9 mouse cellular contexts compared by ENCODE assay signal in the genomic region with DNA sequence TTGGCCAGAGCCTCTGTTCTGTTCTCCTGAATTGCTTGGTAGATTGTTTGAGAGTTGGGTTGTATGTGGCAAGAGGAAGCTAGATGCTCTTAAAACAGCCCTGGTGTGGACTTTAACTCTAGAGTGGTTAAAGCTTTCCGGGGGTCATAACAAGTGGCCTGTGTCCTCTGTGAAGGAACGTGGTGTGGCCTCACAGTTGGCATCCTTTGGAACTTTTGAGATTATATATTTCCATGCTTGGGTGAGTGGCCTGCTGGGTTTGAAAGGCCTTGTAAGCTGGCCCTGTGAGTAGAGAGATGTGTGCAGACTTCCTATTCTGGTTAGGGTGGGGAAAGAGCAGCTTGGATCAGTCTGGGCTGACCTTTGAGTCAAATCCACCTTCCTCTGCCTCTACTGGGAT. TPM values are rescaled to one million over a fixed set of nuclear protein-coding genes. Genes with fewer than 3 reads are reported as not detected.
A peak's percentile ranks its signal among the peaks of the same experiment; 100 is the strongest.
DNase-seq lines count a peak whose midpoint lies in the region; ATAC-seq and TF ChIP-seq lines count a peak whose summit lies in the region.
"Had no signal": no experiment of that assay in that cellular context is flagged by ENCODE, and none has a peak within 500 bp of the region (broad histone marks: within the 10 kb centered on the region; RNA-seq: fewer than 3 reads in every experiment).

No protein-coding gene starts in this region.

- no peak for ATAC-seq in heart, embryonic 15.5 days (replicated peaks; ENCODE audit: insufficient number of reproducible peaks, insufficient read depth, low FRiP score, low read depth)
- no peak for ATAC-seq in hindbrain, embryonic 13.5 days (ENCODE audit: low FRiP score)

- H3K4me3 ChIP-seq in heart, embryonic 15.5 days: peak overlapping the region; percentile 81
- 0 out of 2 replicates have a peak overlapping the region, but pooled peaks have one; percentile 2 for H3K4me3 ChIP-seq in bone marrow macrophage, adult 2 months (ENCODE audit: insufficient read depth, low read length)
- peak overlapping the region; percentile 75 for H3K4me3 ChIP-seq in hindbrain, embryonic 13.5 days
- peak overlapping the region; percentile 81 for H3K4me3 ChIP-seq in midbrain, embryonic 10.5 days

- no peaks in the 10 kb centered on the region for H3K9me3 ChIP-seq in heart, embryonic 15.5 days (replicated peaks)
- H3K9me3 ChIP-seq in hindbrain, embryonic 13.5 days: no peaks in the 10 kb centered on the region
- no peaks in the 10 kb centered on the region for H3K9me3 ChIP-seq in midbrain, embryonic 10.5 days (replicated peaks)

- H3K9ac ChIP-seq in heart, embryonic 15.5 days: peak overlapping the region; percentile 93
- peak overlapping the region; percentile 99 for H3K9ac ChIP-seq in hindbrain, embryonic 13.5 days

- DNase-seq in heart, adult 9 months (ENCODE audit: low spot score in 2 of 2): no peak
- DNase-seq in midbrain, embryonic 10.5 days (ENCODE audit: low spot score): no peak
- DNase-seq in right cerebral cortex, postnatal 4 days: no peak
- no peak for DNase-seq in embryo, embryonic 9.5 days (ENCODE audit: extremely low spot score)
- no peak for DNase-seq in layer of hippocampus, postnatal 10 days (ENCODE audit: low spot score in 2 of 2)

- H3K27ac ChIP-seq in heart, embryonic 15.5 days: no peak overlapping the region
- 0 out of 2 replicates have a peak overlapping the region, but pooled peaks have one; percentile 17 for H3K27ac ChIP-seq in bone marrow macrophage, adult 2 months (ENCODE audit: insufficient read depth, low read depth, low read length)
- no peak overlapping the region for H3K27ac ChIP-seq in hindbrain, embryonic 13.5 days
- no peak overlapping the region for H3K27ac ChIP-seq in midbrain, embryonic 10.5 days (replicated peaks)

- no peaks in the 10 kb centered on the region for H3K27me3 ChIP-seq in heart, embryonic 15.5 days
- H3K27me3 ChIP-seq in hindbrain, embryonic 13.5 days: no peaks in the 10 kb centered on the region
- H3K27me3 ChIP-seq in midbrain, embryonic 10.5 days (ENCODE audit: low read depth, poor library complexity, severe bottlenecking): no peaks in the 10 kb centered on the region

- H3K4me2 ChIP-seq in heart, embryonic 15.5 days: peak overlapping the region; percentile 79
- peak overlapping the region; percentile 92 for H3K4me2 ChIP-seq in hindbrain, embryonic 13.5 days

- H3K4me1 ChIP-seq in heart, embryonic 15.5 days (replicated peaks): peaks cover 50% of the 10 kb centered on the region
- H3K4me1 ChIP-seq in bone marrow macrophage, adult 2 months (ENCODE audit: control insufficient read depth, insufficient read depth, low read length): peaks cover 40% of the 10 kb centered on the region
- peaks cover 58% of the 10 kb centered on the region for H3K4me1 ChIP-seq in hindbrain, embryonic 13.5 days (replicated peaks)
- peaks cover 46% of the 10 kb centered on the region for H3K4me1 ChIP-seq in midbrain, embryonic 10.5 days

- 65% methylated on average over 2 of the region's 2 CpGs for WGBS in heart, embryonic 15.5 days
- WGBS in hindbrain, embryonic 13.5 days: 80% methylated on average over 2 of the region's 2 CpGs
- WGBS in midbrain, embryonic 10.5 days: 92% methylated on average over 2 of the region's 2 CpGs

- peaks cover 66% of the 10 kb centered on the region for H3K36me3 ChIP-seq in heart, embryonic 15.5 days
- peaks cover 68% of the 10 kb centered on the region for H3K36me3 ChIP-seq in hindbrain, embryonic 13.5 days
- H3K36me3 ChIP-seq in midbrain, embryonic 10.5 days: peaks cover 71% of the 10 kb centered on the region

- no peak for TF ChIP-seq POLR2A in bone marrow macrophage, adult 2 months (IDR thresholded peaks at IDR 0.05; ENCODE audit: borderline replicate concordance, low read depth, low read length)

- no peak for TF ChIP-seq CTCF in bone marrow macrophage, adult 2 months (IDR thresholded peaks at IDR 0.05; ENCODE audit: low read depth, low read length)

RNA-seq across cellular contexts. Expression of a gene that starts 3.5 kb away (rescaled TPM):
- polyA plus RNA-seq in heart, embryonic 15.5 days (2015; fragmentation: Nextera tagmentation; extraction: Ambion mirVana): 213 and 268 TPM in 2 replicates
- polyA plus RNA-seq in bone marrow macrophage, adult 2 months (2012; ENCODE audit: insufficient read depth, insufficient read length, missing spikeins): 164 and 169 TPM in 2 replicates
- 391 and 410 TPM in 2 replicates for polyA plus RNA-seq in hindbrain, embryonic 13.5 days (2015; fragmentation: Nextera tagmentation; extraction: Ambion mirVana)
- polyA plus RNA-seq in midbrain, embryonic 10.5 days (2016; fragmentation: Nextera tagmentation; extraction: Ambion mirVana): 682 and 724 TPM in 2 replicates
- total RNA-seq in layer of hippocampus, postnatal 10 days (2021): 100 to 1,000 TPM; 257 to 272 TPM

RNA-seq across cellular contexts. Expression of a gene that starts 9.4 kb away (rescaled TPM):
- 7.8 and 9.1 TPM in 2 replicates for polyA plus RNA-seq in heart, embryonic 15.5 days (2015; fragmentation: Nextera tagmentation; extraction: Ambion mirVana)
- 15.5 and 15.7 TPM in 2 replicates for polyA plus RNA-seq in bone marrow macrophage, adult 2 months (2012; ENCODE audit: insufficient read depth, insufficient read length, missing spikeins)
- polyA plus RNA-seq in hindbrain, embryonic 13.5 days (2015; fragmentation: Nextera tagmentation; extraction: Ambion mirVana): 8.4 and 10.8 TPM in 2 replicates
- polyA plus RNA-seq in midbrain, embryonic 10.5 days (2016; fragmentation: Nextera tagmentation; extraction: Ambion mirVana): 9.9 and 11.7 TPM in 2 replicates
- 10 to 100 TPM; 14.2 to 15.5 TPM for total RNA-seq in layer of hippocampus, postnatal 10 days (2021)

RNA-seq across cellular contexts. Expression of a gene that starts 11.5 kb away (rescaled TPM):
- polyA plus RNA-seq in heart, embryonic 15.5 days (2015; fragmentation: Nextera tagmentation; extraction: Ambion mirVana): 8.9 and 9.4 TPM in 2 replicates
- polyA plus RNA-seq in bone marrow macrophage, adult 2 months (2012; ENCODE audit: insufficient read depth, insufficient read length, missing spikeins): 11.2 and 15.1 TPM in 2 replicates
- polyA plus RNA-seq in hindbrain, embryonic 13.5 days (2015; fragmentation: Nextera tagmentation; extraction: Ambion mirVana): 52.4 and 54.2 TPM in 2 replicates
- 9.7 and 11.8 TPM in 2 replicates for polyA plus RNA-seq in midbrain, embryonic 10.5 days (2016; fragmentation: Nextera tagmentation; extraction: Ambion mirVana)
- total RNA-seq in layer of hippocampus, postnatal 10 days (2021): 100 to 1,000 TPM; 310 to 356 TPM

RNA-seq across cellular contexts. Expression of a gene that starts 17.5 kb away (rescaled TPM):
- 56.6 and 101 TPM in 2 replicates for polyA plus RNA-seq in heart, embryonic 15.5 days (2015; fragmentation: Nextera tagmentation; extraction: Ambion mirVana)
- 2,808 and 2,856 TPM in 2 replicates for polyA plus RNA-seq in bone marrow macrophage, adult 2 months (2012; ENCODE audit: insufficient read depth, insufficient read length, missing spikeins)
- polyA plus RNA-seq in hindbrain, embryonic 13.5 days (2015; fragmentation: Nextera tagmentation; extraction: Ambion mirVana): 73.4 and 73.6 TPM in 2 replicates
- 55.3 and 61.1 TPM in 2 replicates for polyA plus RNA-seq in midbrain, embryonic 10.5 days (2016; fragmentation: Nextera tagmentation; extraction: Ambion mirVana)
- 10 to 100 TPM; 15.2 to 17.5 TPM for total RNA-seq in layer of hippocampus, postnatal 10 days (2021)

RNA-seq across cellular contexts. Expression of a gene that starts 24.4 kb away (rescaled TPM):
- polyA plus RNA-seq in heart, embryonic 15.5 days (2015; fragmentation: Nextera tagmentation; extraction: Ambion mirVana): 0.35 and 0.48 TPM in 2 replicates
- not detected in 2 replicates for polyA plus RNA-seq in bone marrow macrophage, adult 2 months (2012; ENCODE audit: insufficient read depth, insufficient read length, missing spikeins)
- 0.57 and 0.83 TPM in 2 replicates for polyA plus RNA-seq in hindbrain, embryonic 13.5 days (2015; fragmentation: Nextera tagmentation; extraction: Ambion mirVana)
- 0.25 and 0.37 TPM in 2 replicates for polyA plus RNA-seq in midbrain, embryonic 10.5 days (2016; fragmentation: Nextera tagmentation; extraction: Ambion mirVana)
- not detected for total RNA-seq in layer of hippocampus, postnatal 10 days (2021)
- polyA plus RNA-seq: frontal cortex, adult 2 months had no signal

Comparison
In these comparisons a context has a peak if more than half of its experiments do, and no peak if none do; other contexts are left out.
1. H3K4me3 ChIP-seq: peak in every context shown above with its lines; median percentile 81 in heart, embryonic 15.5 days; 81 in midbrain, embryonic 10.5 days; 75 in hindbrain, embryonic 13.5 days; 2 in bone marrow macrophage, adult 2 months.